Mouse (Mus musculus) hindbrain, embryonic 14.5 days (tissue): Measurements from ENCODE around the gene Fam92b. TPM values are rescaled to one million over a fixed set of nuclear protein-coding genes. Genes with fewer than 3 reads are reported as not detected.

Experiments used
- ATAC-seq: fragments of 200-750 bp; cut with Nextera tagmentation; 2 replicates; pipeline ENCODE4 v1.8.0; 2017; ENCODE audit warnings: moderate number of reproducible peaks, mild to moderate bottlenecking, moderate TSS enrichment, moderate library complexity; ENCODE audit not compliant: low FRiP score
- DNase-seq: peaks from one replicate; pipeline ENCODE4 v3.0.0-alpha.2; 2015; ENCODE audit warnings: low spot score
- H3K27ac ChIP-seq: fragments of 300-500 bp; sonication (generic); 2 replicates; pipeline ENCODE4 v1.5.1; 2014; ENCODE audit warnings: mild to moderate bottlenecking, moderate library complexity
- H3K27me3 ChIP-seq: fragments of 300-500 bp; sonication (generic); 2 replicates; pipeline ENCODE4 v1.6.1; 2014; ENCODE audit warnings: mild to moderate bottlenecking, low read length, mixed read lengths; ENCODE audit not compliant: control insufficient read depth, insufficient read depth
- H3K36me3 ChIP-seq: fragments of 300-500 bp; sonication (generic); replicated peaks from 2 replicates; pipeline ENCODE4 v1.6.1; 2014; ENCODE audit not compliant: control insufficient read depth, insufficient read depth
- H3K4me1 ChIP-seq: fragments of 300-500 bp; sonication (generic); replicated peaks from 2 replicates; pipeline ENCODE4 v1.6.1; 2014; ENCODE audit warnings: antibody characterized with exemption, low read length, mixed read lengths; ENCODE audit not compliant: control insufficient read depth, insufficient read depth
- H3K4me2 ChIP-seq: fragments of 300-500 bp; sonication (generic); replicated peaks from 2 replicates; pipeline ENCODE4 v1.6.1; 2014; ENCODE audit warnings: mild to moderate bottlenecking, moderate library complexity
- H3K4me3 ChIP-seq: fragments of 300-500 bp; sonication (generic); replicated peaks from 2 replicates; pipeline ENCODE4 v1.5.1; 2014; ENCODE audit warnings: mild to moderate bottlenecking, low read length
- H3K9ac ChIP-seq: fragments of 300-500 bp; sonication (generic); 2 replicates; pipeline ENCODE4 v1.6.1; 2014
- H3K9me3 ChIP-seq: fragments of 300-500 bp; sonication (generic); 2 replicates; pipeline ENCODE4 v1.6.1; 2016; ENCODE audit warnings: low read length; ENCODE audit not compliant: control insufficient read depth
- WGBS: fragments of 180-500 bp; shearing (Covaris S2); extraction: QIAGEN DNeasy Blood & Tissue Kit; methylation state at CpG from one replicate; pipeline ENCODE4 v1.1.7; 2014; 5-methylcytosine and 5-hydroxymethylcytosine counted together
- polyA plus RNA-seq: library from polyadenylated mRNA; unstranded; fragments of >200 nt; fragmentation: Nextera tagmentation; extraction: Ambion mirVana; gene quantifications from 2 replicates; pipeline ENCODE4 v1.2.1, GENCODE M21; 2014

Fam92b gene
- polyA plus RNA-seq, 1 experiment from 2014 or later: 3.3 TPM

DNA sequence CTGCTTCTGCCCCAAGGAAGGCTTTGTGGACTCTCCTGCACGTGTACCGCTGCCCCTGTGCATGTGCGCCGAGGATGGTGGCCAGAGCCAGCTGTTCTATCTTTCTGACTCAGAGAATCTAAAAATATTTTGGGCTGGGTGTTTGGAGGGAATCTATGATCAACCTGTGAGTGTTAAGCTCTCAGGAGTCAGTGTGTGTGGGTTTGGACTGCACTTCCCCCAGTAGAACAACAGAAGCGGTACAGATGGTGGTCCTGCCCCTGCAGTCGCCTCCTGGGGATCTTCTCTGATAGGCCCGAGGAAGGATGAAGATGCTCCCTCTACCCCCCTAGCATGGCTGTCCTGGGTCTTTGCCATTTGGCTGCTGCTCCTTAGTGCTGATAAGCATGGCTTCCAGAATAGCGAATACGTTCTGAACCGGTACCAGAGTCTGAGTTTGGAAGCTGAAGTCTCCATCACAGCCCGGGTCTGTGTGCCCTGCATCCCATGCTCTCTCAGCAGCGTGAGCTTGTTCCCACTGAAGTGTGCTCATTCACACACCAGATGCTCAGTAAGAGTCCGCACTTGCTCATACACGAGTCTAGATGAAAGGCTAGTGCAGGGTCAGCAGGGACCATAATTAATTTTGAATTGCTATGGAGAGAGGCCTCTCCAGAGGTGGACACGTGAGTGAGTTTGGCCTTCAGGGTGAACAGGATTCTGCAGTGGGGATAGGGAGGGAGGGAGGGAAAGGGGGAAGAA lies 33.2 kb downstream of the Fam92b start:
- Histone ChIP-seq H3K4me1 (peaks cover 19% of the 10 kb centered on the region), H3K9ac (0 out of 2 replicates have a peak overlapping the region, but pooled peaks have one; percentile 24), H3K9me3 (no peaks in the 10 kb centered on the region), H3K36me3 (peaks cover 10% of the 10 kb centered on the region), H3K27ac (peak overlapping the region; percentile 80), H3K4me2 (no peak overlapping the region), H3K4me3 (no peak overlapping the region), H3K27me3 (no peaks in the 10 kb centered on the region)
- DNase-seq (no peak), ATAC-seq (peak; percentile 31; the same call in 1 of the 2 replicates)
- 56% methylated on average over 15 of the region's 15 CpGs for WGBS

GRCm38 (mm10) chr8:120140769-120141168 lies 36.5 kb downstream of the Fam92b start:
- Histone ChIP-seq H3K9me3 (no peaks in the 10 kb centered on the region), H3K27me3 (no peaks in the 10 kb centered on the region), H3K27ac (no peak overlapping the region), H3K9ac (no peak overlapping the region), H3K36me3 (peaks cover 2% of the 10 kb centered on the region; the same call in 1 of the 2 replicates), H3K4me2 (no peak overlapping the region), H3K4me1 (peaks cover 19% of the 10 kb centered on the region), H3K4me3 (no peak overlapping the region)
- DNase-seq (no peak), ATAC-seq (no peak)
- 75% methylated on average over 3 of the region's 3 CpGs for WGBS

DNA sequence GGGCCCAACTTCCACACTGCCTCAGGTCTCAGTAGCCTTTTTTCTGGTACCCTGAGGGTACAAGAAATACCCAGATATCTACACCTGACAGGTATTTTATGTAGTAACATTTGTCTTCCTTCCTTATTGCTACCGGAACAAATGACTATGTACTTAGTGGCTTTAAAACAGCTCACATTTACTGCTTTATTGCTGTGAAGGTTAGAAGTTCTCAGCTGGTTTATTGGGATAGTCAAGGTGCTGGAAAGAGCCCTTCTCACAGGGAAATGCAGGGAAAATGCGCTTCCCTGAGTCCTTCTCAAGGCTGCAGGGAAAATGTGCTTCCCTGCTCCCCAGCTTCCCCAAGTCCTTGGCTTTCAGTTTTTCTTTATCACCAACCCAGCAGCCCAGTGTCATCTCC lies 38.3 kb downstream of the Fam92b start:
- H3K4me1 ChIP-seq: peaks cover 5% of the 10 kb centered on the region; the same call in 1 of the 2 replicates
- no peaks in the 10 kb centered on the region for H3K9me3 ChIP-seq
- H3K27ac ChIP-seq: no peak overlapping the region
- ATAC-seq: no peak
- no peak for DNase-seq
- H3K4me2 ChIP-seq: no peak overlapping the region
- WGBS: 93% methylated on average over 2 of the region's 2 CpGs
- H3K36me3 ChIP-seq: no peaks in the 10 kb centered on the region
- no peaks in the 10 kb centered on the region for H3K27me3 ChIP-seq
- no peak overlapping the region for H3K9ac ChIP-seq
- H3K4me3 ChIP-seq: no peak overlapping the region

- DNase-seq: no peak
- WGBS: 50% methylated on average over 7 of the region's 7 CpGs
- no peaks in the 10 kb centered on the region for H3K36me3 ChIP-seq
- no peak for ATAC-seq
- H3K27ac ChIP-seq: no peak overlapping the region
- no peaks in the 10 kb centered on the region for H3K4me1 ChIP-seq
- H3K4me3 ChIP-seq: no peak overlapping the region
- no peaks in the 10 kb centered on the region for H3K27me3 ChIP-seq
- H3K9me3 ChIP-seq: no peaks in the 10 kb centered on the region
- no peak overlapping the region for H3K9ac ChIP-seq
- H3K4me2 ChIP-seq: no peak overlapping the region
These were observed 40.6 kb downstream of the Fam92b start for GRCm38 (mm10) chr8:120136618-120137017.

DNA sequence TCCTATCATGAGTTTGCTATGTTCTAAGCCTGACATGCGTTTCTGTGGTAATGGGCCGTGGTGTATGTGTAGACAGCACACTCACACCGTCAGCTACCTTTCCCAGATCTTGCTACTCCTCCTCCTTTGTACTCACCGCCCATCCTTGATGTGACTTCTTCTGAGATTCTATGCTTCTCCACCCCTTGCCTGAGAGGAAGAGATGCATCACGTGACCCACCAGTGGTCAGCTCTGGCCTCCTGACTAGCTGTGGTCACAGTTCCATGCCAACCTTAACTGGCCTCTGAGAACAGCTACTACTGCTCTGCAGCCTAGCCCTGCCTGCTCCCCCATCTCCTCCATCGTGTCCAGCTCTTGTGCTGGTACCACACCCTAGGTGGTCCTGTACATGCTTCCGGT lies 41.6 kb downstream of the Fam92b start:
- H3K4me2 ChIP-seq: no peak overlapping the region
- H3K27me3 ChIP-seq: no peaks in the 10 kb centered on the region
- ATAC-seq (no peak), DNase-seq (no peak)
- H3K9me3 ChIP-seq: no peaks in the 10 kb centered on the region
- no peak overlapping the region for H3K9ac ChIP-seq
- H3K4me1 ChIP-seq: no peaks in the 10 kb centered on the region
- H3K4me3 ChIP-seq: no peak overlapping the region
- 90% methylated on average over 7 of the region's 7 CpGs for WGBS
- no peak overlapping the region for H3K27ac ChIP-seq
- H3K36me3 ChIP-seq: no peaks in the 10 kb centered on the region

GRCm38 (mm10) chr8:120133169-120133568 lies 44.1 kb downstream of the Fam92b start:
- ATAC-seq (no peak), DNase-seq (no peak)
- H3K36me3 ChIP-seq: no peaks in the 10 kb centered on the region
- H3K9me3 ChIP-seq: no peaks in the 10 kb centered on the region
- H3K4me1 ChIP-seq: no peaks in the 10 kb centered on the region
- no peak overlapping the region for H3K4me2 ChIP-seq
- no peak overlapping the region for H3K4me3 ChIP-seq
- 83% methylated on average over 7 of the region's 7 CpGs for WGBS
- no peak overlapping the region for H3K9ac ChIP-seq
- H3K27me3 ChIP-seq: no peaks in the 10 kb centered on the region
- no peak overlapping the region for H3K27ac ChIP-seq

DNA sequence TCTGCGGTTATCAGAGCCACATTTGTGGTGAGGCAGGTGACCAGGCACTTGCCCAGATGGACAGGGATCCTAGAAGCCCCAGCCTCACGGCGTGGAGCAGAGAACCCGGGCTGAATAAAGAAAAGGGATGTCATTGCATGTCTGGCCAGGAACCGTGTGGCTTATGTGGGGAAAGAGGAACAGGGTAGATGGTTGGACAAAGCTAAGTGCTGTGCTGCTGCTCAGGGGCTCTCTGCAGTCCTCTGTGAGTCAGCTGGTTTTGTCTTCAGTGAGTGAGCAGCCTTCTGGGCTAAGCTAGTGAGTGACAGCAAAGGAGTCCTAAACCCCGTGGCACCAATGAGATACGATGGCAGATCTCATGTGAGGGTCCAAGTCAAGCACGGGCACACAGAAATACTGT lies 46.1 kb downstream of the Fam92b start:
- Histone ChIP-seq H3K27me3 (no peaks in the 10 kb centered on the region), H3K9ac (no peak overlapping the region), H3K4me2 (no peak overlapping the region), H3K9me3 (no peaks in the 10 kb centered on the region), H3K36me3 (no peaks in the 10 kb centered on the region), H3K27ac (no peak overlapping the region), H3K4me1 (peaks cover 12% of the 10 kb centered on the region; the same call in 1 of the 2 replicates), H3K4me3 (no peak overlapping the region)
- no peak for ATAC-seq
- DNase-seq: no peak
- 85% methylated on average over 8 of the region's 8 CpGs for WGBS

GRCm38 (mm10) chr8:120129547-120129946 lies 47.7 kb downstream of the Fam92b start:
- Histone ChIP-seq H3K9me3 (no peaks in the 10 kb centered on the region), H3K4me3 (no peak overlapping the region), H3K27ac (no peak overlapping the region), H3K4me2 (no peak overlapping the region), H3K9ac (no peak overlapping the region), H3K4me1 (peaks cover 12% of the 10 kb centered on the region; the same call in 1 of the 2 replicates), H3K36me3 (no peaks in the 10 kb centered on the region), H3K27me3 (no peaks in the 10 kb centered on the region)
- DNase-seq: no peak
- 58% methylated on average over 4 of the region's 4 CpGs for WGBS
- ATAC-seq: no peak

DNA sequence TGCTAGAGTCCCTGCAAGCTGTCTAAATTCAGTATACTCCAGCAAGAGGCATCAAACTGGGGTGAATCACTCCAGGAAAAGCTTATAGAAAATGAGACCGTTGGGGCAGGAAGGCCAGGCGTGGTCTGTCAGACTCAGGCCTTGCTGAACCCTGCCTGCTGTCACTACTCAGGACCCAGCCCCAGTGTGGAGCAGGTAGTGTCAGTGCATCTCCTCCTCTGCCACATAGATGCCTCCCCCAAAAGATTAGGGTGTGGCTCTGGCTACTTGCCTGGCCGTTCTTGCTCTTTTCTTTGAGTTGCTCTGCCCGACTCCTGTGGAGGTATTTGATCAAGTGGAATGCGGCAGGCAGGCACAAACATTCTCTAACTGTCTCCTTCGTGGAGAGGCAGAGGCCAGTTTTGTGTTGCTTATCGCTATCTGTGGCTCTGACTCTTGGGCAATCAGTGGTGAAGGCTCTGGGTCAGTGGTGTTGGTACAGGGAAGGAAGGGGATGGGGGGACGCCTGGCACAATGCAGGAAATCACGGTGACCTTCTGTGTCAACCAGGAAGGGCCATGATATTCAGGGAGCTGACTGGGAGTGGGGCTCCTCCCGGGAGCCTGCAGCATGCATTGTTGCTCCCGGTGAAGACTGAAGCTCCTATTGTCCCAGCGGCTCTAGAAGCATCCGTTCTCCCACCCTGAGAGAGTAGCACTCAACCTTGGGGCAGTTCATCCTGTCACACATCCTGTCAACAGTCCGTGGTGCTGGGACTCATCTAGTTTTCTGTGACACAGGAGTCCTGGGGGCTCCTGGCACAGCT lies 50.7 kb downstream of the Fam92b start:
- ATAC-seq (no peak), DNase-seq (no peak)
- WGBS: 25% methylated on average over 14 of the region's 14 CpGs
- Histone ChIP-seq H3K4me3 (no peak overlapping the region), H3K36me3 (no peaks in the 10 kb centered on the region), H3K27ac (peak overlapping the region; percentile 4; the same call in 1 of the 2 replicates), H3K9me3 (no peaks in the 10 kb centered on the region), H3K4me2 (no peak overlapping the region), H3K27me3 (no peaks in the 10 kb centered on the region), H3K4me1 (peaks cover 14% of the 10 kb centered on the region; the same call in 1 of the 2 replicates), H3K9ac (peak overlapping the region; percentile 16; the same call in 1 of the 2 replicates)
